Mouse (Mus musculus) liver, postnatal 0 days (tissue): ENCODE results near the gene Snx22. TPM values are rescaled to one million over a fixed set of nuclear protein-coding genes. Genes with fewer than 3 reads are reported as not detected.

Source experiments
- ATAC-seq: fragments of 200-750 bp; cut with Nextera tagmentation; 2 replicates; pipeline ENCODE4 v1.8.0; 2017; ENCODE audit warnings: mild to moderate bottlenecking, moderate library complexity
- DNase-seq: peaks from one replicate; pipeline ENCODE4 v3.0.0-alpha.2; 2016
- H3K27ac ChIP-seq: fragments of 300-500 bp; sonication (generic); 2 replicates; pipeline ENCODE4 v1.5.1; 2014; ENCODE audit warnings: antibody characterized with exemption, moderate library complexity, mild to moderate bottlenecking, low read depth
- H3K27me3 ChIP-seq: fragments of 300-500 bp; sonication (generic); 2 replicates; pipeline ENCODE4 v1.6.1; 2014; ENCODE audit warnings: low read length, control low read depth, mixed read lengths; ENCODE audit not compliant: insufficient read depth
- H3K36me3 ChIP-seq: fragments of 300-500 bp; sonication (generic); replicated peaks from 2 replicates; pipeline ENCODE4 v1.6.1; 2014; ENCODE audit warnings: mild to moderate bottlenecking, control low read depth, low read length, moderate library complexity, mixed read lengths; ENCODE audit not compliant: insufficient read depth
- H3K4me1 ChIP-seq: fragments of 300-500 bp; sonication (generic); 2 replicates; pipeline ENCODE4 v1.6.1; 2014; ENCODE audit warnings: antibody characterized with exemption, mild to moderate bottlenecking, control low read depth; ENCODE audit not compliant: insufficient read depth
- H3K4me2 ChIP-seq: fragments of 300-500 bp; sonication (generic); 2 replicates; pipeline ENCODE4 v1.6.1; 2014; ENCODE audit warnings: low read depth, mild to moderate bottlenecking, low read length, moderate library complexity, mixed read lengths
- H3K4me3 ChIP-seq: fragments of 300-500 bp; sonication (generic); 2 replicates; pipeline ENCODE4 v1.5.1; 2014; ENCODE audit warnings: low read depth, low read length
- H3K9ac ChIP-seq: fragments of 300-500 bp; sonication (generic); replicated peaks from 2 replicates; pipeline ENCODE4 v1.6.1; 2014; ENCODE audit warnings: mild to moderate bottlenecking, moderate library complexity
- H3K9me3 ChIP-seq: fragments of 300-500 bp; sonication (generic); 2 replicates; pipeline ENCODE4 v1.6.1; 2016; ENCODE audit warnings: mild to moderate bottlenecking, control low read depth, low read length, mixed read lengths
- CTCF ChIP-seq: sonication (generic); IDR thresholded peaks from 2 replicates; pipeline ENCODE4 v1.5.1; 2016; ENCODE audit warnings: antibody characterized with exemption, low read depth
- EP300 ChIP-seq: IDR thresholded peaks from 2 replicates; pipeline ENCODE4 v1.6.1; 2016; ENCODE audit warnings: antibody characterized with exemption, low read depth, mild to moderate bottlenecking
- WGBS: fragments of 180-500 bp; shearing (Covaris S2); extraction: QIAGEN DNeasy Blood & Tissue Kit; methylation state at CpG from one replicate; pipeline ENCODE4 v1.1.7; 2014; ENCODE audit not compliant: insufficient replicate concordance; 5-methylcytosine and 5-hydroxymethylcytosine counted together
- polyA plus RNA-seq: library from polyadenylated mRNA; unstranded; fragments of >200 nt; fragmentation: Nextera tagmentation; extraction: Ambion mirVana; gene quantifications from 2 replicates; pipeline ENCODE4 v1.2.1, GENCODE M21; 2015

Gene Snx22
- polyA plus RNA-seq, 1 experiment from 2014 or later: 13.4 TPM

DNA sequence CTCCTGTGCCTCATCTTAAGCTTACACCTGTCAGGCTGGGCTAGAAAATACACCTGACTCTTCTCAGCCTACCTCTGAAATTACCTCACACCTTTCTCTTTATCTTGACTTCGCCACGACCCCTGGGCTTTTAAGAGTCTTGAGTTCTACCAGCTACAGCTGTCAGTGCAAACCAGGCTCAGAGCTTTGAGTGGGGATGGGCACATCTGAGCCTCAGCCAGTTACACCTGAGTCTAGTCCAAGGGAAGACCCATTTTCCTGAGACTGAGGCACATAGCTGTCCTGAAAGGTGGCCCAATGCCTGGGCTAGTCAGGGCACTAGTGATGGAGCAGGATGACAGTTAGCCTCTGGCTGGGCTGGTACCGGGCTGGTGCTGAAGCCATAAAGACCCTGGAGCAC lies 2.7 kb downstream of the Snx22 start:
- peaks cover 12% of the 10 kb centered on the region for H3K27me3 ChIP-seq
- no peaks in the 10 kb centered on the region for H3K9me3 ChIP-seq
- TF ChIP-seq EP300 (no peak), CTCF (no peak)
- ATAC-seq: no peak
- WGBS: 82% methylated on average over 3 of the region's 3 CpGs
- no peak overlapping the region for H3K4me3 ChIP-seq
- no peak overlapping the region for H3K4me2 ChIP-seq
- H3K9ac ChIP-seq: no peak overlapping the region
- peaks cover 17% of the 10 kb centered on the region for H3K4me1 ChIP-seq
- H3K36me3 ChIP-seq: peaks cover 51% of the 10 kb centered on the region
- no peak overlapping the region for H3K27ac ChIP-seq
- no peak for DNase-seq

DNA sequence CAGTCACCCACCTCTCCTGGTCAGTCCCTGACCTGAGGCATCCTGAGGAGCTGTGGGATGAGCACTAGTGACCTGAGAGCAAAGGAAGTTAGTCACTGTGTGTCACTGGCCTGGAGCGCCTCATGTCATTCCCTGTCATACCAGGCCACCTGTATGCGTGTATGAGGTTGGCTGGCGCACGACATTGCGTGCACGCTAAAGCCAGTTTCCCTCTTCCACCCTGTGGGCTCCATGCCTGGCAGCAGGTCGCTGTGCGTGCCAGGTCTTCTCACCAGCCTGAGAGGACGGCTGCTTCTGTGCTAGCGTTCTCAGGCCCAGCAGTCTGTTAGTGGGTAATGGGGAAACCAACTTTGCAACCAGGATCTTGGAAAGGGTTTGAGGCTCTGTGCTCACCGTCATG lies 5.2 kb downstream of the Snx22 start:
- ATAC-seq: no peak
- no peaks in the 10 kb centered on the region for H3K9me3 ChIP-seq

DNA sequence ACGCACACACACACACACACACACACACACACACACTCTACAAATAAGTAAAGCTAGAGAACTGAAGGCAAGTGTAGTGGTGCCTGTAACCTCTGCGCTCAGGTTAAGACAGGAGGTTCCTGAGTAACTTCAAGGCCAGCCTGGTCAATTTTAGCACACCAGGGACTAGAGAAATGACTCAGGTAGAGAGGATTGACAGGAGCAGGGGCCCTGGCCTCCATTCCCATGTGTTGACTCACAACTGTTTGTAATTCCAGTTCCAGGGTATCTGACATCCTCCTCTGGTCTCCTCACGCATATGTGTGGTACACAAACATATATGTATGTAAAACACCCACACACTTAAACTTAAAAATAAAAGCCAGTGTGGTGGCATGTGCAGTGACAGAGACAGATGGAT lies 6.1 kb downstream of the Snx22 start:
- no peak overlapping the region for H3K4me3 ChIP-seq
- TF ChIP-seq EP300 (no peak), CTCF (no peak)
- no peak overlapping the region for H3K9ac ChIP-seq
- H3K9me3 ChIP-seq: no peaks in the 10 kb centered on the region
- WGBS: 87% methylated on average over 3 of the region's 3 CpGs
- H3K36me3 ChIP-seq: peaks cover 51% of the 10 kb centered on the region
- H3K27me3 ChIP-seq: peaks cover 3% of the 10 kb centered on the region; the same call in 1 of the 2 replicates
- DNase-seq (no peak), ATAC-seq (no peak)
- no peak overlapping the region for H3K27ac ChIP-seq
- H3K4me2 ChIP-seq: no peak overlapping the region
- H3K4me1 ChIP-seq: peaks cover 16% of the 10 kb centered on the region

More for the DNA sequence above, 5.2 kb downstream of the Snx22 start:
- peaks cover 51% of the 10 kb centered on the region for H3K36me3 ChIP-seq
- WGBS: 91% methylated on average over 11 of the region's 11 CpGs
- H3K27ac ChIP-seq: no peak overlapping the region
- H3K4me2 ChIP-seq: no peak overlapping the region
- TF ChIP-seq EP300 (no peak), CTCF (no peak)
- no peak overlapping the region for H3K4me3 ChIP-seq
- no peak for DNase-seq
- peaks cover 13% of the 10 kb centered on the region for H3K4me1 ChIP-seq
- no peak overlapping the region for H3K9ac ChIP-seq
- H3K27me3 ChIP-seq: peaks cover 10% of the 10 kb centered on the region; the same call in 1 of the 2 replicates

DNA sequence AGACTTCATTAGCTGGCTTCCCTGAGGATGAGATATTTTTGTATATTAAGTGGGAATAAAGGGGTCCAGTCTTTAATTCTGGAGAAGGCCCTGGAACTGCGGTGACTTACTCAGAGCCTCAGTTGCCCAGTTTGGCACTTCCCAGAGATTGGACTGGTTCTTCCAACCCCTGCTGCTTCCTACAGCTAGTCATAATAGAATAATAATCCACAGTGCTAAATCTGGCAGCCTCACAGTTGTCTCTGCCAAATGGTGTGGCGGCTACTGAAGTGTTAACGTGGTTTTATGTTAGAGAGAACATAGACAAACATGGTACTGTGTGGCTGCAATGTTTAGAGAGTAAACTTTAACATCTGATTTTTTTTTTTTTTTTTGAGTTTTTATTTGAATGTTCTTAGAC lies 7.9 kb downstream of the Snx22 start:
- 77% methylated on average over 3 of the region's 3 CpGs for WGBS
- H3K9ac ChIP-seq: peak overlapping the region; percentile 84
- H3K4me1 ChIP-seq: peaks cover 16% of the 10 kb centered on the region
- no peak overlapping the region for H3K27ac ChIP-seq
- peaks cover 40% of the 10 kb centered on the region for H3K36me3 ChIP-seq
- no peaks in the 10 kb centered on the region for H3K9me3 ChIP-seq
- peak overlapping the region; percentile 74 for H3K4me2 ChIP-seq
- TF ChIP-seq EP300: no peak
- no peak for TF ChIP-seq CTCF
- H3K4me3 ChIP-seq: peak overlapping the region; percentile 82; the same call in 1 of the 2 replicates
- DNase-seq (no peak), ATAC-seq (no peak)
- no peaks in the 10 kb centered on the region for H3K27me3 ChIP-seq

DNA sequence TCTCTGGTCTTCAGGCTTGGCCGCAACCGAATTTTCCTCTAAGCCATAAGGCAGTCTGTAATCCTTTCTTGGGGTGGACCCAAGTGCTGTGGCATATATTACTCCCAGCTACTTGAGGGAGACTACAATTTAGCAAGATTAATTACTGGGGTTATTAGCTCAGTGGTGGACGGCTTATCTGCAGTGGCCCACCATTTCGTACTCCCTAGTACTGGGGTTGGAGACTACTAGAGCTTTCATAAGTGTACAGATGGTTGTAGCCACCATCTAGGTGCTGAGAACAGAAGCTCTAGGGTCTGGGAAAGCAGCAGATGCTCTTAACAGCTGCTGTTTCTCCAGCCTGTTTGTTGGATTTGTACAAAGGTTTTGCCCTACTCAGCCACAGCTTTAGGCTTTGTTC lies 8.5 kb downstream of the Snx22 start:
- peak overlapping the region; percentile 75 for H3K27ac ChIP-seq
- peak overlapping the region; percentile 82 for H3K4me3 ChIP-seq
- H3K36me3 ChIP-seq: peaks cover 33% of the 10 kb centered on the region
- DNase-seq (no peak), ATAC-seq (no peak)
- TF ChIP-seq CTCF (no peak), EP300 (no peak)
- peak overlapping the region; percentile 84 for H3K9ac ChIP-seq
- peak overlapping the region; percentile 74 for H3K4me2 ChIP-seq
- no peaks in the 10 kb centered on the region for H3K9me3 ChIP-seq
- H3K27me3 ChIP-seq: no peaks in the 10 kb centered on the region
- WGBS: 24% methylated on average over 4 of the region's 4 CpGs
- peaks cover 16% of the 10 kb centered on the region for H3K4me1 ChIP-seq

DNA sequence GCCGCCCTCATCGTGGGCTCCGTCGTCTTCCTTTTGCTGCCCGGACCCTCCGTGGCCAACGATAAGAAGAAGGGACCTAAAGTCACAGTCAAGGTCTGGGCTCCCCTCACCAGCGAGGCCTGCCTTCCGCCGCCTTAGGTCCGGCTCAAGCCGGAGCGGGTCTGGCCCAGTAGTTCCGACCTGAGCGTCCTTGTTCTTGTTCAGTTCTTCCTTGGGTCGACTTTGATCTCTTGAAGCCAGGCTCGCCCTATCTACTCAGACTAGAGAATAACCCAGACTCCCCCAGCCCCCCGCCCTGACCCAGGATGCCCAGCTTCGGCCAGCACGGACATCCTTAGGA lies 9.2 kb downstream of the Snx22 start:
- WGBS: under 1% methylated on average over 19 of the region's 20 CpGs
- Histone ChIP-seq H3K36me3 (peaks cover 26% of the 10 kb centered on the region), H3K4me1 (peaks cover 16% of the 10 kb centered on the region), H3K4me2 (peak overlapping the region; percentile 74), H3K27me3 (no peaks in the 10 kb centered on the region), H3K27ac (peak overlapping the region; percentile 75), H3K4me3 (peak overlapping the region; percentile 82), H3K9ac (peak overlapping the region; percentile 84), H3K9me3 (no peaks in the 10 kb centered on the region)
- ATAC-seq: peak; percentile 66
- DNase-seq: no peak
- TF ChIP-seq EP300 (no peak), CTCF (no peak)
